Mouse (Mus musculus) spleen, adult 12 weeks (tissue): Measurements from ENCODE around the gene Gm21977.
"Not testable (repeated sequence)": the region's sequence is repeated elsewhere in the genome, so short reads cannot be mapped to it uniquely, and the experiment has no call there.

ENCODE experiments used
- DNase-seq: peaks from one replicate; pipeline ENCODE4 v3.0.0; 2022; ENCODE audit warnings: low spot score

Gm21977 gene

GRCm38 (mm10) chr14:42853377-42853776 lies at the start of gene Gm21977:
TSS of gene Gm21977 (minus strand) at chr14:42853477.
- DNase-seq, result not testable (repeated sequence)
